Mouse (Mus musculus) heart, adult 2 months (tissue): ENCODE data around the gene Wnt2b.

Experiments used
- CTCF ChIP-seq: fragments of 200-600 bp; IDR thresholded peaks from 2 replicates; pipeline ENCODE4 v1.8.1; 2022; ENCODE audit warnings: antibody characterized with exemption, mild to moderate bottlenecking, moderate library complexity
- POLR2A ChIP-seq: fragments of 200-500 bp; IDR thresholded peaks from 2 replicates; pipeline ENCODE4 v1.6.1; 2011; ENCODE audit warnings: mild to moderate bottlenecking, low read depth, low read length, control low read depth; ENCODE audit not compliant: insufficient read depth

- no peak for TF ChIP-seq POLR2A
- TF ChIP-seq CTCF, result no peak
Observed at GRCm38 (mm10) chr3:104991703-104992102, 30.0 kb upstream of the Wnt2b start.
